Mouse (Mus musculus): ENCODE results near the gene Fgf18.

Gene Fgf18

GRCm38 (mm10) chr11:33147171-33147571 is at the start of gene Fgf18:
TSS of gene Fgf18 (minus strand) at chr11:33147400.
- no peak for DNase-seq (ENCODE audit: low spot score)

GRCm38 (mm10) chr11:33196447-33197132 is 49.4 kb upstream of the Fgf18 start:
- DNase-seq (ENCODE audit: low spot score), result no peak

- no peak for DNase-seq (ENCODE audit: low spot score)
These were observed 48.6 kb upstream of the Fgf18 start for GRCm38 (mm10) chr11:33195531-33196446.

DNA sequence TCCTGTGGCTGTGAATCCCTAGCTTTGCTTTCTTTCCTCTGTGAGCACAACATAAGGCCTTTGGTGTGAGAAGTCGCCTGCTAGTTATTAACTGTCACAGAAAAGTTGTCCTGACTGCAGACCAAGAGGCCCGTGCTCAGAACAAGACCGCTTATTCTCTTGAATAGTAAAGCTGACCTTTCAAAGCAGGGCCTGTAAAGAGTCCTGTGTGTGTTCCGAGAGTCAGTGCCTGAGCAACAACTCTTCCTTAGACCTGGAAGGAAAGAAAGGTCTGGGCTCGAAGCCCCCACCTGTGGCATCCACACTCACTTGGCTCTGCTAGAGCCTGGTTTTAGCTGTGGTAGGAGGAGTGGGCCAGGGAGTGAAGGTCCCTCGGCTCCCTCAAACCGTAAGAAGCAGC is 47.9 kb upstream of the Fgf18 start:
- DNase-seq (ENCODE audit: low spot score), result no peak

- DNase-seq (ENCODE audit: low spot score), result no peak
These were observed 46.5 kb upstream of the Fgf18 start for GRCm38 (mm10) chr11:33193695-33194094.

DNA sequence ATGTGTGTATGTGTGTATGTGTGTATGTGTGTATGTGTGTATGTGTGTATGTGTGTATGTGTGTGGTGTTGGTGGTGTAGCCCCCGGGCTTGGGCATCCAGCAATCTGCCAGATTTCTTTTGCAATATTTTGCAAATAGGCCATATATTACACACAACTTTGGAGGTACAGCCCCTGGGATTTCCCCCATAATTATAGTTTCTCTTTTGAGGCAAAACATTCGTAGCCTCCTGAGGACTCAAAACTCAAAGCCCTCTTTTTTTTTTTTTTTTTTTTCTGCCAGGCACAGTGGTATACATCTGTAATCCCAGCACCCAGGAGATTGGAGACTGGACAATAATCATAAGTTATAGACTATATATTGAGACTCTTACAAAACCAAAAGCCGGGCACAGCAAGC is 34.6 kb upstream of the Fgf18 start:
- DNase-seq (ENCODE audit: low spot score), result no peak

- no peak for DNase-seq (ENCODE audit: low spot score)
These were observed 33.5 kb upstream of the Fgf18 start for GRCm38 (mm10) chr11:33180701-33181116.

DNA sequence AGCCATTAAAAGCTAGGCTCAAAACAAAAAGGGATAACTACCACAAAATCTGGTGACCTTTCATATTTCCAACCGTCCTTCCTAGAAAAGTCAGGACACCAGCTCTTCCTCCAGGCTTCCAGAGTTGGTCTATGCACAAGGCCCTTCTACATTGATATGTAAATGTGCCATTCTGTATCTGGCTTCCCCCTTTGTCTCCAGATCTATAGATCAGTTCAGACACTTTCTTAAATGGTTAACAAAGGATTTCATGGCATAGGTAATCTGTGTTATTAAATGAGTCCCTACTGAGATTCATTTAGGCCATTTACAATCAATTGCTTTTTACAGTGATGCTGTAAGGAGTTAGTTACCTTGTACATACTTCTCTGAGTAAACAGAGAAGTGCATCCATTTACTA is 32.6 kb upstream of the Fgf18 start:
- no peak for DNase-seq (ENCODE audit: low spot score)

DNA sequence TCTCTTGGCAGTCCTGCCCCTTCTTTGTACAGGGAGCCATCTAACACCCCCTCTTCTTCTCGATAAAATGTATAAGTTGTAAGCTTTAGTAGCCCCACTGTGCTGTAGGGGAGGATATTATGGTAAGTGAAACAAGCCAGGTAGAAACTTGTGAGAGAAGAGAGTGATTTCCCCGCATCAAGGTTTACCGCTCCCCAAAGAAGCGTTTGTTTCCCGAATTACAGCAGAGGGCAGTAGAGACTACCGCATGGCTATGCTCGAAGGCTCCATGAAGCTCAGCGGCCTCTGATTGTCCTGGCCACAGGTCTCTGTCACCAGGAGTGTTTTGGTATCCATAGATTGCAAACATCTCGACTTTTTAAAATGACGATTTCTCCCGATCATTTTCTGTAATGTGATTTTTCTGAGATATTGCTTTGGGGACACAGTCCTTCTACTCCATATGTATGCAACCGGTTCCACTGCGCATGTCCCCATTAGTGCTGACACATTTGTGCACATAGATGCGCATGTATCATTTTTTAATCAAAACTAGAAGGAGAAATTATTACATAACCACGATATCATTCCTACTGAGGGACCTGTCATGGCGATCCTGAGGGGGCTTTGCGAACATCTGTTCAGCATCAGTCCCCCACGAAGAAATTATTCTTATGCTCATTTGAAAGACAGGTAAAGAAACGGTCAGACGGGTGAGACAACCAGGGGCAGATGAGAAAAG is 29.5 kb upstream of the Fgf18 start:
- no peak for DNase-seq (ENCODE audit: low spot score)

- DNase-seq (ENCODE audit: low spot score), result no peak
These were observed 28.6 kb upstream of the Fgf18 start for GRCm38 (mm10) chr11:33175768-33176167.

DNA sequence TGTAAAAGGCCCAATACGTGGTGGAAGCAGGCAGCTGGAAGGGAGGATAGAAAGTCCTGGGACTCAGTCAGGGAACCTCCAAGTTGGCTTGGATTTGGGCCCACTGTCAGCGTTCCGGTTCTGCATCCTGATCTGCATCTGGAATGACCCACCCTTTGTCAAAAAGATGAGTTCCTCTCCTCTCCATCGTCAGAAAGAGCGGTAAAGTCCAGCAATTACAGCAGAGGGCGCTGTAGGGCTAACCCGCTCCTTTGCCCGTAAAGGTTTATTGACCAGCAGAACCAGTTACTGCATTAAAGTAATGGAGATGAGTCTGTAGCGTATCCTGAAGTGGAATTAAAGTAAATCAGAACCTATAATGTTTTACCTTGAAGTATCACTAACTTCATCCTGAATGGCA is 23.3 kb upstream of the Fgf18 start:
- peak; percentile 44 for DNase-seq (ENCODE audit: low spot score)

DNA sequence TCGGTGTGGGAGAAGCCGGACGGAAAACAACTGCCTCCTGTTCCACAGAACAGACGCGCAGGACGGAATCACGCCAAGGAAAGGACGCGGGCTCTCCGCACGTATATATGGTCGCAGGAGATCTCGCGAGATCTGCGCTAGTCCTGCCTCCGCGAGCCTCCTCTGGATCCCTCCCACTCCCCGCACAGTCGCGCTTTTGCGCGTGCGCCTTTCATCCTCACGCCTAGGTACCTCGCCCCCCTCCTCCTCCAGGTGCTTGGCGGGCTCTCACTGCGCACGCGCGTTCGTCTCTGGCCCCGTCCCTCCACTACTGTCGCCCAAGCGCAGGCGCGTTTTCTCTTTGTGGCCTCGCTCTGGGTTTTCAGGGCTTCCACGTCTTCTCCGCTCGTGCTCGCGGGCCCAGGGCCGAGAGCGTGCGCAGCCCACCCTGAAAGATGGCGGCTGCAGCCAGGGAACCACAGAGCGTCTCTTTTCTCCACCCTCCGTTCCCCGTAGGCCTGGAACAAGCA is 15.9 kb upstream of the Fgf18 start, which contains the start of gene Npm1:
Gene Npm1 (minus strand): TSS at position 209 of the 509 bp plus-strand sequence.
- peak; percentile 100 for DNase-seq (ENCODE audit: low spot score)

DNA sequence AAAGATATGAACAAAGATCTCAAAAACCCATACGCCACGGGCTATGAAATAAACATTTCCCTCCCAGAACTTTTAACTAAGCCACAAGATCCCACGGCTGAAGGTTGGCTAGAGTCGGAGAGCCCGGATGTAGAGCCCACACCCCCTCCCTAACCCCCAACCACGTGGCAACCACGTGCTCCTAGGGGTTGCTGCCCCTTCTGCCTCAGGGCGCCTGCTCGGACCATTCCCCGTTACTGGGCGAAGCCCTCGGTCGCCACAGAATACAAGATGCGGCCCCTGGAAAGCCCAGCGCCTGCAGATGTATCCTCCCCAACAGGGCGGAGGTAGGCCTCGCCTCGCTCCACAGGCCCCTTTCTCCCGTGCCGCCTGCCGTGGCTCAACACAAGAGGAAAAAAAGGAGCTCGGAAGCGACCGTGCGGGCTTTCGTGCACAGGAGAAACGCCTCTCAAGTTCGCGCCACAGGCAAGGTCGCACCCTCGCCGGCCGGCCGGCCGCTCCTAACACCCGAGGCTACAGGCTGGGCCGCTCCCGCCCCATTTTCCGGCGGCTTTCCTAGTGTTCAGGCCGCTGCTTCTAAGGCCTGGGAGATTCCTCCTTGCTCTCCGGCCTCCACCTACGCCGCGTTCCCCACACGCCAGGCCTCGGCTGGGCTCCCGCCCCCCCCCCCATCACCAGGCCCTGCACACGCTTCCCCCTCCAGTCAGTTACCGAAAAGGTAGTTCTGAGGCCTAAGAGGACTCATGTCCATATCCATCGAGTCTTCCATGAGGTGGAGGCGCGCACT is 15.2 kb upstream of the Fgf18 start:
- DNase-seq (ENCODE audit: low spot score), result peak; percentile 54

DNA sequence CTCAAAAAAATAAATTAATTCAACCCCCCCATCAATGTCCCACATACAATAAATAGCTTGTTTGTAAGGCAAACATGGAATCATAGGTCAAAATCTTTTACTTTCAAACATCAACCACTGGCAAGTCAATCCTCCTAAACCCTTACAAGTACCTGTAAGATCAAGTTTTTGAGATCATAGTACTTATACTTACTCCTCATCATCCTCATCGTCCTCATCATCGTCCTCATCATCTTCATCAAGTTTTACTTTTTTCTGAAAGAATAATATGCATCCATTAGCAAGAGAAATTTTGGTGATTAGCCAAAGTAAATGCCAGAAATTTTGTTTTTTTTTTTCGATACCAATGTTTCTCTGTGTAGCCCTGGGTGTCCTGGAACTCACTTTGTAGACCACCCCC is 12.5 kb upstream of the Fgf18 start:
- DNase-seq (ENCODE audit: low spot score), result no peak

DNA sequence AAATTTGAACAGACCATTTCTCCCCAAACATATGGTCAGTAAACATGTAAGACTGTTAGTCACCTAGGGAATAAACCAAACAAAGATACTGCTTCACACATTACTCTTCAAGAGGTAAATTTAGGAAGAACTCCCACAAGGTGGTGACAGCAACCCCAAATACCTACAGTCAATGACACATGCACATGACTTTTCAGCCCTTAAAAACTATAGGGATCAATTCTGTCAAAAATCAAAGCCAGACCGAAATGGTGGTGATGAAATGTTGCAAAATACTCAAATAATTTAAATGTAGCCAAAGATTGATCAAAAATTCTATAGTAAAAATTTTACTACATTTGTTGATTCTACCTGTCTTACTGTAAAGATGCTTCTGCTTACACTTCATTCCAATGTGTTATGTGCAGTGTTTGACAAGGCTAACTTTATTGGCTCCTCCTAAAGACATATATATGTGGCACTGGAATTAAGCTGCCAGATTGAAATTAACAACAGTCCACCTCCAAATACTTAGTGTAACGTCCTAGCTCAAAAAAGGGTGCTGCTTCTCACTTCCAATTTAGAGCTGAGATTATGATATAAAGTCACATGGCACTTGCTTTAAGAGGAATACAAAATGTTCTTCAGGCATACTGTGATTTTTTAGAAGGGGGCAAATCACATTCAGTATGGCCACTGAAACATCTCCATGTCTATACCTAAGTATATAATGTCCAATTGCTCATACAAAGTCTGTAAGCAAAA is 10.4 kb upstream of the Fgf18 start:
- no peak for DNase-seq (ENCODE audit: low spot score)

DNA sequence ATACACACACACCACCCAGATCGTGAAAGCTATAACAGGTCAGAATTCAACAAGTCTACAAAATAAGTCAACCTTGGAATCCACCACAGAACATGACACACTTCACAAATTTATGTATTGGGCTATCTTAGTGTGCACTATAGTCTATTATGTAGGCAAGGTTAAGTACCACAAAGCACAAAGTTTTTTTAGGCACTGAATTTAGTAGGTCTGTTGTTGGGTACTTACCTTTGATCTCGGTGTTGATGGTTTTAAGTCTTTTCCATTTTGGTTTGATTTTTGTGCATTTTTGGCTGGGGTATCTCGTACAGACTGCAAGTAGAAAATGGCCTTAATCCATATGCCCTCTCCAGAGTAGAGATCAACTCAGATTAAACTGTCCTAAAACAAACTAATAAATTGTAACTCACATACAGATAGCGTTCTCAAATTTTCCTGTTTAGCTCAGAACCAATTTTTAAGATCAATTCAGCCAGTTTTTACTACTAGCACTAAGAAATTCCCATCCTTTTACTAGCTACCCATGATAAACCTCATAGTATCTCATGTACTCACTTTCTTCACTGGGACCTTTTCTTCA is 9.3 kb upstream of the Fgf18 start:
- no peak for DNase-seq (ENCODE audit: low spot score)

DNA sequence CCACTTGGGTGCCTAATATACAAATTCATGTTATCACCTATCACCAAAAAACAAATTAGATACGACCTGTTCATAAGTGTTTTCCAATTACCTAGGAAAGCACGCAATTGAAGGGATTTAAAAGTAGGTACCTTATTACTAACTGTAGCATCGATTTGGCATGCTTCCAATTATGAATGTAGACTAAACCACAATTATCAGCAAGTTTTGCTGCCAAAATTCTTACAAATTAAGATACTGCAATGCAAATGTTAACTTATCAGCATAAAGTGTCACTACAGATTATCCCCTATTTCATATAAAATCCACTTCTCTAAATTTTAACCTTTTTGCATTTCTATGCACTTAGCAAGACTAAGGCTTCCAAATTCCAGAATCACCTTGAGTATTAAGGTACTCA is 7.3 kb upstream of the Fgf18 start:
- no peak for DNase-seq (ENCODE audit: low spot score)

DNA sequence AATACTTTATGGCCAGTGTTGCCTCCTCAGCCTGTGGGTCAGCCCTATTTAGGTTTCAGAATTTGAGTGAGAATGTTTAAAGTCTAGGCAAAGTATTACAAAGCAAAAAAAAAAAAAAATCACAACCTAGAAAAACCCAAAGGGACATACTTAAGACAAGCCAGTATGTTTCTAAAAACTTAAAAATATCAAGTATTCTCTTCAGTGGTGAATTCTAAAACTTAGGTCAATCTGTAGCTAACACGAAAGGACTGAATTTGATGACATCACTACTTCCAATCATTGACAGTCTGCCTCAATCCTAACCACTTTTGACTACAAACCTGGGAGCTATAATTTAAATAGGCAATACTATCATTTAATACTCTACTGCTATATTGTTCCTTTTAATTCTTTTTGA is 5.8 kb upstream of the Fgf18 start:
- no peak for DNase-seq (ENCODE audit: low spot score)

DNA sequence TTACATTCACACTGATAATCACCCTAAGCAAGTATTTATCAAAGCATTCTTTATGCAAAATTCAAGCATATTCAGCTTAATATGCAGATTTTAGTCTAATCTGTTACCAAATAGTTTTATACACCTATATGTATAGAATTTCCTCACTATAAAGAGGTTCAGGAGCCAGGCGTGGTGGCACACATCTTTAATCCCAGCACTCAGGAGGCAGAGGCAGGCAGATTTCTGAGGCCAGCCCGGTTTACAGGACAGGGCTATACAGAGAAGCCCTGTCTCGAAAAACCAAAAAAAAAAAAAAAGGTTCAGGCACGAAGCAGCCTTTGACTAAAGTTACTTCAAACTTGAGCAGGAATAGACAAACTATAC is 4.6 kb upstream of the Fgf18 start:
- no peak for DNase-seq (ENCODE audit: low spot score)

GRCm38 (mm10) chr11:33151128-33151779 is 4.1 kb upstream of the Fgf18 start:
- DNase-seq (ENCODE audit: low spot score), result no peak

Data from c-Kit-positive CD71-positive TER-119-positive erythroid progenitor cells, embryonic 14.5 days (primary cell).